Mouse (Mus musculus) lung, postnatal 10 days (tissue): Measurements from ENCODE around the gene Gm28079.
"Not testable (repeated sequence)": the region's sequence is repeated elsewhere in the genome, so short reads cannot be mapped to it uniquely, and the experiment has no call there.

Experiments
- DNase-seq: peaks from one replicate; pipeline ENCODE4 v3.0.0; 2021

Gm28079 gene

GRCm38 (mm10) chrY:70014799-70015198 is at the start of gene Gm28079:
TSS of gene Gm28079 (minus strand) at chrY:70014899.
- DNase-seq: not testable (repeated sequence)
